Mouse (Mus musculus) lung, embryonic 14.5 days (tissue): Measurements from ENCODE around the gene Dnal1. TPM values are rescaled to one million over a fixed set of nuclear protein-coding genes. Genes with fewer than 3 reads are reported as not detected.
"Not testable (repeated sequence)": the region's sequence is repeated elsewhere in the genome, so short reads cannot be mapped to it uniquely, and the experiment has no call there.

ENCODE experiments used
- ATAC-seq: fragments of 200-750 bp; cut with Nextera tagmentation; 2 replicates; pipeline ENCODE4 v1.8.0; 2017; ENCODE audit warnings: mild to moderate bottlenecking, moderate TSS enrichment, moderate library complexity; ENCODE audit not compliant: insufficient read depth
- DNase-seq: peaks from one replicate; pipeline ENCODE4 v3.0.0-alpha.2; 2015
- H3K27ac ChIP-seq: fragments of 300-500 bp; sonication (generic); 2 replicates; pipeline ENCODE4 v1.5.1; 2014; ENCODE audit warnings: low read depth, mild to moderate bottlenecking, moderate library complexity
- H3K27me3 ChIP-seq: fragments of 300-500 bp; sonication (generic); 2 replicates; pipeline ENCODE4 v1.6.1; 2014; ENCODE audit warnings: low read length, control low read depth; ENCODE audit not compliant: insufficient read depth
- H3K36me3 ChIP-seq: fragments of 300-500 bp; sonication (generic); 2 replicates; pipeline ENCODE4 v1.6.1; 2014; ENCODE audit warnings: control low read depth; ENCODE audit not compliant: insufficient read depth
- H3K4me1 ChIP-seq: fragments of 300-500 bp; sonication (generic); 2 replicates; pipeline ENCODE4 v1.6.1; 2014; ENCODE audit warnings: antibody characterized with exemption, control low read depth; ENCODE audit not compliant: insufficient read depth
- H3K4me2 ChIP-seq: fragments of 300-500 bp; sonication (generic); 2 replicates; pipeline ENCODE4 v1.6.1; 2014; ENCODE audit warnings: mild to moderate bottlenecking
- H3K4me3 ChIP-seq: fragments of 300-500 bp; sonication (generic); 2 replicates; pipeline ENCODE4 v1.5.1; 2014; ENCODE audit warnings: low read depth, low read length
- H3K9ac ChIP-seq: fragments of 300-500 bp; sonication (generic); 2 replicates; pipeline ENCODE4 v1.6.1; 2014
- H3K9me3 ChIP-seq: fragments of 300-500 bp; sonication (generic); 2 replicates; pipeline ENCODE4 v1.6.1; 2016; ENCODE audit warnings: low read depth, low read length, control low read depth
- CTCF ChIP-seq: IDR thresholded peaks from 2 replicates; pipeline ENCODE4 v1.5.1; 2016; ENCODE audit warnings: antibody characterized with exemption, low read depth
- WGBS: fragments of 180-500 bp; shearing (Covaris S2); extraction: QIAGEN DNeasy Blood & Tissue Kit; methylation state at CpG from one replicate; pipeline ENCODE4 v1.1.7; 2014; 5-methylcytosine and 5-hydroxymethylcytosine counted together
- polyA plus RNA-seq: library from polyadenylated mRNA; unstranded; fragments of >200 nt; fragmentation: Nextera tagmentation; extraction: Ambion mirVana; gene quantifications from 2 replicates; pipeline ENCODE4 v1.2.1, GENCODE M21; 2014

Gene Dnal1
- 4.1 and 5.2 TPM in 2 replicates for polyA plus RNA-seq

DNA sequence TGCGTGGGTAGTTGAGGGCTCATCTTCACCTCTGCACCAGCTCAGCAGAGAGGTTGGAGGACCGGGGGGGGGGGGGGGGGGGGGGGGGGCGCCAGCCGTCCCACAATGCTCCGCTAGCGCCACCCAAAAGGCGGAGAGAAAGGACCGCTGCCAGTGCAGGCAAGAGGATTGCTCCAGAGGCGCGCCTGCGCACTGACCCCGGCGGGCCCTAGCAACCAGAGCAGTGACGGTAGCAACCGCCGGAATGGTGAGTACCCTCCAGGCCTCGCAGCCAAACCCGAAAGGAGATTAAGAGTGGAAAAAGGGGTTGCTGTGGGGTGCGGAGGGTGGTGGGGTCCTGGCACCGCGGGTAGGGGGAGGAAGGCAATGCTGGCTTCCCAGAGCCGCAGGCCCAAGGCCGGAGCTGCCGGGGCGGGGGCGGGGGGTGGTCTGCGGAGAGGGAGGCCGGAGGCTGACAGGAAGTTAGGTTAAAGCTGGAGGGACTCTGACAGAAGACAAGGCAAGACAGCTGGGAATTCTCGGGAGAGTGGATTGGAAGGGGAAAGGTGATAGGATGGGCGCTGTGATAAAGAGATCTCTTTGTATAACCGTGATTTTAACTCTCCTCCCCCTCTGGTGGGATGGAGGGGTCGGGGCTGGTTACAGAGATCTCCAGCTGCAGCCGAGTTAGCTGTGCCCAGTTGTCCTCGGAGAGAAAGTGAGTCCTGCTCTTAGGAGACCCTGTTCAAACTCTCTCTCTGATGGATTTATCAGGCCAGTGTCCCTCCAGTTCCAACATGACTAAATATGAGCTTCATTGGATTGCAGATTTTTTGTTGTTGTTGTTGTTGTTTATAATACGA, at the start of gene Dnal1:
Gene Dnal1, plus strand, starts transcription at position 214 of the 842 bp plus-strand sequence.
- no peaks in the 10 kb centered on the region for H3K36me3 ChIP-seq
- H3K9ac ChIP-seq, result peak within 1 kb of the TSS; percentile 64
- WGBS, result 3% methylated on average over 30 of the region's 35 CpGs
- TF ChIP-seq CTCF, result peak; percentile 28
- peak; percentile 98 for ATAC-seq
- H3K4me1 ChIP-seq, result no peaks in the 10 kb centered on the region
- H3K9me3 ChIP-seq, result no peaks in the 10 kb centered on the region
- 0 out of 2 replicates have a peak within 1 kb of the TSS, but pooled peaks have one; percentile 1 for H3K27ac ChIP-seq
- H3K4me3 ChIP-seq, result peak within 1 kb of the TSS; percentile 62
- peak within 1 kb of the TSS; percentile 74 for H3K4me2 ChIP-seq
- DNase-seq, result peak; percentile 97
- no peaks in the 10 kb centered on the region for H3K27me3 ChIP-seq

DNA sequence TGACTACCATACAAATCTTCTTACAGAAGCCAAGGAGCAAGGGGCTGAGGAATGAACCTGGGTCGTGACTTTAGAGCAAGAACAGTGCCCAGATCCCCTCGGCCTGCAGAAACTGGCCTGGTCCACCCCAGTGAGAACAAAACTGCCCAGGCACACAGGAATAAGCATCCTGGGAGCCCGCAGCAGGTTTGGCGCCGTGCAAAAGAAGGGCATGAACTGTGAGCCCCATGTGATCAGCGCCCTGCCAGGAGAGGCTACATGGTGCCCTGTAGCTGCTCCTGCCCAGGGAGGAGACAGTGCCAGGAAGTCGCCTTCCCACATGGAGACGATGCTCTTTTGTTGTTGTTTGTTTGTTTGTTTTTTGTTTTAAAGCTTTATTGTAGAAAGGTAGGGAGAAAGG, 49.5 kb upstream of the Dnal1 start:
- H3K36me3 ChIP-seq, result no peaks in the 10 kb centered on the region
- no peaks in the 10 kb centered on the region for H3K9me3 ChIP-seq
- H3K27ac ChIP-seq, result no peak overlapping the region
- H3K27me3 ChIP-seq, result peaks cover 9% of the 10 kb centered on the region
- H3K9ac ChIP-seq, result no peak overlapping the region
- ATAC-seq (no peak), DNase-seq (no peak)
- WGBS, result 70% methylated on average over 8 of the region's 8 CpGs
- no peaks in the 10 kb centered on the region for H3K4me1 ChIP-seq
- no peak overlapping the region for H3K4me3 ChIP-seq
- no peak overlapping the region for H3K4me2 ChIP-seq
- no peak for TF ChIP-seq CTCF

DNA sequence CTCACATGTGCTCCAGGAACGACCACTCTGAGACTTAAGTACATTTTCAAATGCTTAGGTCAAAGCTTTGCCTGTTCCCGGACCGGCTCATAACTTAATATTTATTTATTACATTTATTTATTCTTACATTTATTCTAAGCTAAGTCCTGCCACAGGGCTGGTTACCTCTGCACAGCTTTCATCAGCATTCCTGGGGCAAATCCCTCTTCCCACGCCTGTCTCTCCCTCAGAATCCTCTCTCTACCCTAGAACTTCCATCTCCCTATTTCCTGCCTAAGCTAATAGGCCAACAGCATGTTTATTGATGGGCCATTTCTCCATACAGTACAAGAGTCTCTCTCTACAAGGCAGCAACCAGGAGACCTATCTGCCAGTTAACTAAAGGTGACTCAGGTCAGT, 46.4 kb upstream of the Dnal1 start:
- Histone ChIP-seq H3K4me1 (no peaks in the 10 kb centered on the region), H3K4me3 (no peak overlapping the region), H3K27ac (no peak overlapping the region), H3K9ac (no peak overlapping the region), H3K36me3 (no peaks in the 10 kb centered on the region), H3K27me3 (peaks cover 13% of the 10 kb centered on the region), H3K4me2 (no peak overlapping the region), H3K9me3 (no peaks in the 10 kb centered on the region)
- no peak for DNase-seq
- no peak for ATAC-seq
- TF ChIP-seq CTCF, result no peak
- WGBS, result 65% methylated on average over 4 of the region's 4 CpGs

DNA sequence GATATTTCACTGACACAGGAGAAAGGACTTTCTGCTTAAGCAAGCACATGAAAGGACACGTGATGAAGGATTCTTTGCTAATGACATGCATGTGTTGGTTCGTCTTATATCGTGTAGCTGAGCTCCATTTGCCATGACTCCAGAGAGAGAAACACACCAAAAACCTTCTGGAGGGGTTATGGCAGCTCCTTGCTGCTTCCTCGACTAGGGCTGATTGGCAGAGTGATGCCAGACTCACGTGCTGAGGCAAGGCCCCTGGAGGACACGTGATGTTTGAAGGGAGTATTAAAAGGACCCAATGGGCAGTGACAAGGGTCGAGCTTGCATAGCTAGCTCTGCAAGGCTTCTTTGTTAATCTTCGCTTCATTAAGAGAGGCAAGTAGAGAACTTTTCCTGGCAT, 45.9 kb upstream of the Dnal1 start:
- H3K4me1 ChIP-seq, result no peaks in the 10 kb centered on the region
- H3K27me3 ChIP-seq, result peaks cover 13% of the 10 kb centered on the region
- H3K4me2 ChIP-seq, result no peak overlapping the region
- no peak for TF ChIP-seq CTCF
- H3K9ac ChIP-seq, result no peak overlapping the region
- DNase-seq, result no peak
- no peak for ATAC-seq
- WGBS, result 70% methylated on average over 8 of the region's 8 CpGs
- no peaks in the 10 kb centered on the region for H3K9me3 ChIP-seq
- no peak overlapping the region for H3K27ac ChIP-seq
- H3K4me3 ChIP-seq, result no peak overlapping the region
- H3K36me3 ChIP-seq, result no peaks in the 10 kb centered on the region

DNA sequence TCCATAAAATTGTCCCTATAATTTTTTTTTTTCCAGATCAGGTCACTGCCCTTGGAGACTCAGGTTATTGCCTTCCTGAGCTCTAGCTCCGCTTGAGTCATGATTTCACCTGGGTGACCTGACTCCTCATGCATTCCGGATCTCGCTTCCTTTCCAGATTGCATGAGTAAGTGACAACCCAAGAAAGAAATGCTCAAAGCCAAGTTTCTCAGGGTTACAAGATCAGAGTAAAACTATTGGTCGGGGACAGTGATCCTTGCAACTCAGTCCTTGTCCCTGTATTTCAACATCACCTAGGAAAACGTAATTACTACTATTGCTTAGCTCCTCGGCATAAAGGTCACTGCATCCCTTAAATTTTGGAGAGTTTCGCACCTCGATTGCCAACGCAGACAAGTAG, 45.2 kb upstream of the Dnal1 start, which contains the start of gene Acot5:
Gene Acot5, plus strand, starts transcription at position 340 of the 400 bp plus-strand sequence.
- no peak within 1 kb of the TSS for H3K27ac ChIP-seq
- TF ChIP-seq CTCF, result no peak
- H3K27me3 ChIP-seq, result peaks cover 13% of the 10 kb centered on the region
- H3K36me3 ChIP-seq, result no peaks in the 10 kb centered on the region
- H3K4me2 ChIP-seq, result peak within 1 kb of the TSS; percentile 64
- H3K4me3 ChIP-seq, result peak within 1 kb of the TSS; percentile 41
- no peak within 1 kb of the TSS; the same call in 1 of the 2 replicates for H3K9ac ChIP-seq
- no peak for ATAC-seq
- no peaks in the 10 kb centered on the region for H3K9me3 ChIP-seq
- 40% methylated on average over 9 of the region's 9 CpGs for WGBS
- no peak for DNase-seq
- no peaks in the 10 kb centered on the region for H3K4me1 ChIP-seq

DNA sequence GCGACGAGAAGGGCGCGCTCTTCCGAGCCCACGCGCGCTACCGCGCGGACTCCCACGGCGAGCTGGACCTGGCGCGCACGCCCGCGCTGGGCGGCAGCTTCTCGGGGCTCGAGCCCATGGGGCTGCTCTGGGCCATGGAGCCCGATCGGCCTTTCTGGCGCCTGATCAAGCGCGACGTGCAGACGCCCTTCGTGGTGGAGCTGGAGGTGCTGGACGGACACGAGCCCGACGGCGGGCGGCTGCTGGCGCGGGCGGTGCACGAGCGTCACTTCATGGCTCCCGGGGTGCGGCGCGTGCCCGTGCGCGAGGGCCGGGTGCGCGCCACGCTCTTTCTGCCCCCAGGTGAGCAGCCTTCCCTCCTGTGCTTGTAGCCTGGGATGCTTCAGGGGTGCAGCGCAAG, 44.6 kb upstream of the Dnal1 start:
- Histone ChIP-seq H3K27me3 (peaks cover 13% of the 10 kb centered on the region), H3K4me2 (peak overlapping the region; percentile 64), H3K4me3 (peak overlapping the region; percentile 41)
- H3K27ac ChIP-seq, ATAC-seq, H3K36me3 ChIP-seq, H3K9ac ChIP-seq, H3K9me3 ChIP-seq, H3K4me1 ChIP-seq: not testable (repeated sequence)
- DNase-seq, result peak; percentile 26
- WGBS, result 1% methylated on average over 39 of the region's 52 CpGs

DNA sequence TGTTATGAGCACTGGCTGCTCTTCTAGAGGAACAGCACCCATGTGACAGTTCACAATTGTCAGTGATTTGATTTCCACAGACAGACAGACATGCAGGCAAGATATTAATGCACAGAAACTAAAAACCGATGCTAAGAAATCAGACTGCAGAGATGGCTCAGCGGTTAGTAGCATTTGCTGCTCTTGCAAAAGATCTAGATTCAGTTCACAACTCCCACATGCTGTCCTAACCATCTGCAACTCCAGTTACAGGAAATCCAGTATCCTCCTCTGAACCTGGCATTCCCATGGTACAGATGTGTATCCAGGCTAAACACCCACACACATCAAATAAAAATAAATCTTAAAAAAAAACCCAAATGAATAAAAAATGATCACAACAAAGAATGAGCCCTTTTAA, 42.5 kb upstream of the Dnal1 start:
- Histone ChIP-seq H3K9me3 (no peaks in the 10 kb centered on the region), H3K4me3 (no peak overlapping the region), H3K27ac (no peak overlapping the region), H3K36me3 (no peaks in the 10 kb centered on the region), H3K4me2 (no peak overlapping the region), H3K4me1 (no peaks in the 10 kb centered on the region), H3K27me3 (peaks cover 13% of the 10 kb centered on the region), H3K9ac (no peak overlapping the region)
- no peak for TF ChIP-seq CTCF
- ATAC-seq (no peak), DNase-seq (no peak)
- 88% methylated on average over 2 of the region's 2 CpGs for WGBS
